Mouse (Mus musculus) urinary bladder, postnatal 25 days (tissue): ENCODE data around the gene Tomm34.

Source experiments
- DNase-seq: peaks from one replicate; pipeline ENCODE4 v3.0.0; 2022; ENCODE audit warnings: low spot score

The Tomm34 gene

GRCm38 (mm10) chr2:164010944-164011343 is 60.0 kb downstream of the Tomm34 start:
- no peak for DNase-seq

GRCm38 (mm10) chr2:164010496-164010895 is 60.5 kb downstream of the Tomm34 start:
- DNase-seq, result no peak

GRCm38 (mm10) chr2:164009227-164009626 is 61.7 kb downstream of the Tomm34 start:
- DNase-seq, result no peak

- DNase-seq, result no peak
Measured at GRCm38 (mm10) chr2:164007987-164008545, 62.9 kb downstream of the Tomm34 start.

- DNase-seq, result no peak
Measured at GRCm38 (mm10) chr2:164007547-164007946, 63.4 kb downstream of the Tomm34 start.

- no peak for DNase-seq
Measured at GRCm38 (mm10) chr2:164006932-164007331, 64.0 kb downstream of the Tomm34 start.

- DNase-seq, result no peak
Measured at GRCm38 (mm10) chr2:164004503-164004902, 66.5 kb downstream of the Tomm34 start.
